Mouse (Mus musculus): ENCODE data around the gene Hnrnpr.

GRCm38 (mm10) chr4:136383839-136384238 lies 73.1 kb downstream of the Hnrnpr start:
- TF ChIP-seq CTCF (IDR thresholded peaks at IDR 0.05; ENCODE audit: borderline replicate concordance, insufficient read depth, low read depth, low read length) (no peak), POLR2A (IDR thresholded peaks at IDR 0.05; ENCODE audit: borderline replicate concordance, insufficient read depth, low read length) (no peak)
